Mouse (Mus musculus) telencephalon, adult 2 months (tissue): ENCODE measurements around the gene Ube2v1.
"Not testable (repeated sequence)": the region's sequence is repeated elsewhere in the genome, so short reads cannot be mapped to it uniquely, and the experiment has no call there.

ENCODE experiments used
- DNase-seq: peaks from one replicate; pipeline ENCODE4 v3.0.0-alpha.2; 2011; ENCODE audit warnings: low read depth, low spot score

Gene Ube2v1

GRCm38 (mm10) chr2:167654911-167655600, 23.2 kb upstream of the Ube2v1 start:
- no peak for DNase-seq

GRCm38 (mm10) chr2:167652694-167653093, 20.8 kb upstream of the Ube2v1 start:
- no peak for DNase-seq

- DNase-seq: no peak
These were observed 19.7 kb upstream of the Ube2v1 start for GRCm38 (mm10) chr2:167651622-167652021.

- DNase-seq: no peak
These were observed 17.6 kb upstream of the Ube2v1 start for GRCm38 (mm10) chr2:167649290-167650032.

GRCm38 (mm10) chr2:167646411-167646810, 14.5 kb upstream of the Ube2v1 start:
- DNase-seq: no peak

GRCm38 (mm10) chr2:167643356-167644052, 11.6 kb upstream of the Ube2v1 start:
- DNase-seq: not testable (repeated sequence)

- no peak for DNase-seq
These were observed 10.3 kb upstream of the Ube2v1 start for GRCm38 (mm10) chr2:167642164-167642563.

GRCm38 (mm10) chr2:167641337-167641736, 9.4 kb upstream of the Ube2v1 start:
- no peak for DNase-seq

GRCm38 (mm10) chr2:167640279-167640678, 8.4 kb upstream of the Ube2v1 start:
- no peak for DNase-seq

- no peak for DNase-seq
These were observed 3.1 kb upstream of the Ube2v1 start for GRCm38 (mm10) chr2:167634865-167635512.

- peak; percentile 100 for DNase-seq
These were observed 2.5 kb upstream of the Ube2v1 start for GRCm38 (mm10) chr2:167634338-167634770.

- no peak for DNase-seq
These were observed 1.6 kb upstream of the Ube2v1 start for GRCm38 (mm10) chr2:167633537-167633872.

GRCm38 (mm10) chr2:167632731-167633536, 1.0 kb upstream of the Ube2v1 start:
- no peak for DNase-seq

GRCm38 (mm10) chr2:167631181-167631590, 709 bp downstream of the Ube2v1 start:
- DNase-seq: no peak

GRCm38 (mm10) chr2:167630421-167630820, 1.5 kb downstream of the Ube2v1 start:
- DNase-seq: no peak

- no peak for DNase-seq
These were observed 2.2 kb downstream of the Ube2v1 start for GRCm38 (mm10) chr2:167629665-167630209.

GRCm38 (mm10) chr2:167628872-167629271, 3.0 kb downstream of the Ube2v1 start:
- DNase-seq: no peak

- no peak for DNase-seq
These were observed 4.9 kb downstream of the Ube2v1 start for GRCm38 (mm10) chr2:167627019-167627418.

- DNase-seq: no peak
These were observed 6.2 kb downstream of the Ube2v1 start for GRCm38 (mm10) chr2:167625670-167626069.

- no peak for DNase-seq
These were observed 7.4 kb downstream of the Ube2v1 start for GRCm38 (mm10) chr2:167624368-167625075.
